In the genomic region with DNA sequence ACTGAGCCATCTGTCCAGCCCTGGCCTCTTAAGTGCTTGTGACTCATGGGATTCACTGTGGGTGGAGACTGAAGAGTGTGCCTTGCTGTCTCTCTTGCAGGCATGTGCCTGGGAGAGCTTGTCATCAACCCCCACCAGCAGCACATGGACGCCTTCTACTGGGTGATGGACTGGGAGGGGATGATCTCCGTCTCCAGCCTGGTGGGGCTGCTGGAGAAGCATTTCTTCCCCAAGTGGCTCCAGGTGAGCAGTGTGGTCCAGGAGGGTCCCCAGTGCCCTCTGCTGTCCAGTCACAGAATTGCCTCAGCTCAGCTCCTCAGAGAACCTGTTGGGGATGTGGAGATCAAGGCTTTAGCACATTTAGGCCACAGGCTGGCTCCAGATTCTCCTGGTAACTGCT, we compare ENCODE assay signal across 7 mouse cellular contexts. TPM values are rescaled to one million over a fixed set of nuclear protein-coding genes. Genes with fewer than 3 reads are reported as not detected.
DNase-seq lines count a peak whose midpoint lies in the region; ATAC-seq lines count a peak whose summit lies in the region.

No protein-coding gene starts in this region.

- peaks cover 94% of the 10 kb centered on the region for H3K36me3 ChIP-seq in neural tube, embryonic 15.5 days

- H3K9me3 ChIP-seq in neural tube, embryonic 15.5 days (replicated peaks): no peaks in the 10 kb centered on the region

- peak; percentile 27 for DNase-seq in neural tube, embryonic 10.5 days (ENCODE audit: extremely low spot score, low spot score)
- peak; percentile 70 for DNase-seq in ZHBTc4 (ENCODE audit: low read depth, low spot score)
- DNase-seq in embryo, embryonic 10.5 days (ENCODE audit: low spot score): peak; percentile 70
- peak; percentile 63 for DNase-seq in kidney, adult 9 months
- DNase-seq in lung, postnatal 14 days: peak; percentile 68
- peak; percentile 36 to 71 for DNase-seq in spleen, postnatal 10 days (ENCODE audit: low spot score in 2 of 2)

- H3K9ac ChIP-seq in neural tube, embryonic 15.5 days (replicated peaks): no peak overlapping the region

- H3K27me3 ChIP-seq in neural tube, embryonic 15.5 days (replicated peaks): no peaks in the 10 kb centered on the region

- no peak for ATAC-seq in neural tube, embryonic 15.5 days (ENCODE audit: low FRiP score)

- no peaks in the 10 kb centered on the region for H3K4me1 ChIP-seq in neural tube, embryonic 15.5 days

- H3K27ac ChIP-seq in neural tube, embryonic 15.5 days (replicated peaks): no peak overlapping the region

- WGBS in neural tube, embryonic 15.5 days: 28% methylated on average over 2 of the region's 2 CpGs

- no peak overlapping the region for H3K4me2 ChIP-seq in neural tube, embryonic 15.5 days

- no peak overlapping the region for H3K4me3 ChIP-seq in neural tube, embryonic 15.5 days (replicated peaks)

RNA-seq across cellular contexts. Expression of gene Srrd, which starts 7.4 kb away (rescaled TPM):
- polyA plus RNA-seq in neural tube, embryonic 15.5 days (2015; fragmentation: Nextera tagmentation; extraction: Ambion mirVana): 57.5 and 61.9 TPM in 2 replicates

RNA-seq across cellular contexts. Expression of gene Hps4, which starts 7.4 kb away (rescaled TPM):
- 37.4 and 38.2 TPM in 2 replicates for polyA plus RNA-seq in neural tube, embryonic 15.5 days (2015; fragmentation: Nextera tagmentation; extraction: Ambion mirVana)

RNA-seq across cellular contexts. Expression of gene Tfip11, which starts 9.3 kb away (rescaled TPM):
- polyA plus RNA-seq in neural tube, embryonic 15.5 days (2015; fragmentation: Nextera tagmentation; extraction: Ambion mirVana): 29.7 and 31.0 TPM in 2 replicates

RNA-seq across cellular contexts. Expression of gene Gm6583, which starts 20.4 kb away (rescaled TPM):
- 0.13 and 0.22 TPM in 2 replicates for polyA plus RNA-seq in neural tube, embryonic 15.5 days (2015; fragmentation: Nextera tagmentation; extraction: Ambion mirVana)

RNA-seq across cellular contexts. Expression of gene Tpst2, which starts 59.0 kb away (rescaled TPM):
- 31.4 and 40.2 TPM in 2 replicates for polyA plus RNA-seq in neural tube, embryonic 15.5 days (2015; fragmentation: Nextera tagmentation; extraction: Ambion mirVana)
